Mouse (Mus musculus) myocyte (in vitro differentiated cells): ENCODE measurements around the gene Gm11032.

Experiments used
- CEBPB ChIP-seq: IDR thresholded peaks from 2 replicates; pipeline ENCODE4 v1.6.1; 2011; ENCODE audit warnings: mild to moderate bottlenecking, moderate library complexity; ENCODE audit not compliant: poor library complexity, insufficient read depth, severe bottlenecking
- E2F4 ChIP-seq: IDR thresholded peaks from one replicate; pipeline ENCODE4 v1.6.1; 2011; ENCODE audit warnings: mild to moderate bottlenecking, control low read depth, moderate library complexity; ENCODE audit not compliant: insufficient read depth
- MAX ChIP-seq: IDR thresholded peaks from one replicate; pipeline ENCODE4 v1.6.1; 2011; ENCODE audit warnings: low read depth, mild to moderate bottlenecking, control low read depth
- POLR2A ChIP-seq: IDR thresholded peaks from one replicate; pipeline ENCODE4 v1.6.1; 2011; ENCODE audit warnings: low read depth, mild to moderate bottlenecking, control low read depth, moderate library complexity; ENCODE audit not compliant: insufficient read length
- POLR2AphosphoS2 ChIP-seq: IDR thresholded peaks from one replicate; pipeline ENCODE4 v1.6.1; 2011; ENCODE audit warnings: low read depth, control low read depth; ENCODE audit not compliant: insufficient read length
- REST ChIP-seq: IDR thresholded peaks from one replicate; pipeline ENCODE4 v1.6.1; 2011; ENCODE audit warnings: mild to moderate bottlenecking, control low read depth, moderate library complexity; ENCODE audit not compliant: insufficient read depth, insufficient read length
- SRF ChIP-seq: IDR thresholded peaks from one replicate; pipeline ENCODE4 v1.6.1; 2011; ENCODE audit warnings: low read depth; ENCODE audit not compliant: control insufficient read depth, insufficient read length
- TCF12 ChIP-seq: IDR thresholded peaks from one replicate; pipeline ENCODE4 v1.6.1; 2011; ENCODE audit warnings: mild to moderate bottlenecking, control low read depth; ENCODE audit not compliant: poor library complexity, insufficient read depth, severe bottlenecking
- TCF3 ChIP-seq: IDR thresholded peaks from one replicate; pipeline ENCODE4 v1.6.1; 2011; ENCODE audit warnings: low read depth, control low read depth; ENCODE audit not compliant: insufficient read length

DNA sequence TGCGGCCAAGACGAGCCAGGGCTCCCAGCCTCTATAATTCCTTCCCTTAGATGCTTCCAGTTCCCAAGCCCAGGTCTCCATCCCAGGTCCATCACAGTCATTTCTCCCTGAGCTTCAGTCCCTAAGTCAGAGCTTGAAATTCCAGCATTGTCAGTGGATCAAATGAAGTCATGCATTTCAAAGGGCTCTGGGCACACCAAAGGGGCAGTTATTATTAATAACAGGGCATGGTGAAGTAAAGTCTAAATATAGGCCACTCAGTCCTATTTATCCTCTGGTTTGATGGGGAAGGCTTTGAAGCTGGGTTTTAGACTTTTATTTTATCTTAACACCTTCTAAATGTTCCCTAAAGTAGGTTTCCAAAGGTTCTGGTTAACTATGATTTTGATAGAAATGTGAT lies 8.0 kb upstream of the Gm11032 start:
- no peak for TF ChIP-seq POLR2A
- TF ChIP-seq E2F4 = no peak
- no peak for TF ChIP-seq MAX
- TF ChIP-seq REST = no peak
- TF ChIP-seq CEBPB = no peak
- TF ChIP-seq SRF = no peak
- no peak for TF ChIP-seq POLR2AphosphoS2
- no peak for TF ChIP-seq TCF3
- TF ChIP-seq TCF12 = no peak
